Mouse (Mus musculus) hindbrain, embryonic 16.5 days (tissue): ENCODE results near the gene Gtse1. TPM values are rescaled to one million over a fixed set of nuclear protein-coding genes. Genes with fewer than 3 reads are reported as not detected.

Experiments
- ATAC-seq: fragments of 200-750 bp; cut with Nextera tagmentation; 2 replicates; pipeline ENCODE4 v1.8.0; 2017; ENCODE audit warnings: moderate TSS enrichment, moderate library complexity
- H3K27ac ChIP-seq: fragments of 300-500 bp; sonication (generic); 2 replicates; pipeline ENCODE4 v1.5.1; 2014; ENCODE audit warnings: low read depth, mild to moderate bottlenecking, control low read depth, low read length, moderate library complexity
- H3K27me3 ChIP-seq: fragments of 300-500 bp; sonication (generic); replicated peaks from 2 replicates; pipeline ENCODE4 v1.6.1; 2014; ENCODE audit warnings: low read length; ENCODE audit not compliant: control insufficient read depth, insufficient read depth
- H3K36me3 ChIP-seq: fragments of 300-500 bp; sonication (generic); 2 replicates; pipeline ENCODE4 v1.6.1; 2014; ENCODE audit warnings: mild to moderate bottlenecking, low read length, moderate library complexity, mixed read lengths; ENCODE audit not compliant: control insufficient read depth, insufficient read depth
- H3K4me1 ChIP-seq: fragments of 300-500 bp; sonication (generic); 2 replicates; pipeline ENCODE4 v1.6.1; 2014; ENCODE audit warnings: low read depth, low read length; ENCODE audit not compliant: control insufficient read depth, insufficient read depth
- H3K4me2 ChIP-seq: fragments of 300-500 bp; sonication (generic); 2 replicates; pipeline ENCODE4 v1.6.1; 2014; ENCODE audit warnings: mild to moderate bottlenecking, low read length, control low read depth, moderate library complexity
- H3K4me3 ChIP-seq: fragments of 300-500 bp; sonication (generic); 2 replicates; pipeline ENCODE4 v1.5.1; 2014; ENCODE audit warnings: mild to moderate bottlenecking, low read length, control low read depth, moderate library complexity
- H3K9ac ChIP-seq: fragments of 300-500 bp; sonication (generic); 2 replicates; pipeline ENCODE4 v1.6.1; 2014; ENCODE audit warnings: low read depth, mild to moderate bottlenecking, control low read depth, low read length, moderate library complexity
- H3K9me3 ChIP-seq: fragments of 300-500 bp; sonication (generic); 2 replicates; pipeline ENCODE4 v1.6.1; 2014; ENCODE audit warnings: mild to moderate bottlenecking, low read length, moderate library complexity; ENCODE audit not compliant: control insufficient read depth
- WGBS: fragments of 180-500 bp; shearing (Covaris S2); extraction: QIAGEN DNeasy Blood & Tissue Kit; methylation state at CpG from one replicate; pipeline ENCODE4 v1.1.7; 2014; 5-methylcytosine and 5-hydroxymethylcytosine counted together
- polyA plus RNA-seq: library from polyadenylated mRNA; unstranded; fragments of >200 nt; fragmentation: Nextera tagmentation; extraction: Ambion mirVana; gene quantifications from 2 replicates; pipeline ENCODE4 v1.2.1, GENCODE M21; 2015

The Gtse1 gene
- polyA plus RNA-seq = 6.2 and 8.3 TPM in 2 replicates

DNA sequence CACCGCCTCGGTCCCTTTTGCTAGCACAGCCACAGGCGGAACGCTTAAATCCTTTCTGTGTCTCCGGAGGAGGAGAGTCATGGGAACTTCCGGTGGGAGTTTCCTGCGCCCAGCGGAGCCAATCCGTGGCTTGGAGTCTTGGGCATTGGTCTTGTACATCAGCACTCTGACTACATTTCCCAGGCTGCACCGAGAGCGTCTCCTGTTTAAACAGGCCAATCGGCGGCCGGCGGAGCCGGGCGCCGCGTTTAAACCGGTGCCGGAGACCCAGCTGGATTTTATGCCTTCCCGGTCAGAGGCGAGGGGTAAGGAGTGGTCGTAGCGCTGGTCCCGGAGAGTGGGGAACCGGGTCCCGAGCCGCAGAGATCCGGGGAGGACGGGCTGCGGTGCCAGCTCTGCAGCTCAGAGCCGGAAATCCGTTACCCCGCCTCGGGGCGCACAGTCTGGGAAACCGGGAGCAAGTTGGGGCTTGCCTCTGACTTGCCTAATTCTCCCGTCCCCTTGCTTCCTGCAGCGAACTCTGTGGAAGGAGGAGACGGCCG, at the start of gene Gtse1:
Gene Gtse1, plus strand, starts transcription at position 256 of the 542 bp plus-strand sequence.
- no peaks in the 10 kb centered on the region for H3K36me3 ChIP-seq
- peak within 1 kb of the TSS; percentile 83 for H3K27ac ChIP-seq
- under 1% methylated on average over 42 of the region's 42 CpGs for WGBS
- H3K4me2 ChIP-seq = peak within 1 kb of the TSS; percentile 78
- ATAC-seq = peak; percentile 99
- no peaks in the 10 kb centered on the region for H3K27me3 ChIP-seq
- H3K4me1 ChIP-seq = peaks cover 16% of the 10 kb centered on the region
- H3K9me3 ChIP-seq = no peaks in the 10 kb centered on the region
- peak within 1 kb of the TSS; percentile 83 for H3K9ac ChIP-seq
- peak within 1 kb of the TSS; percentile 56 for H3K4me3 ChIP-seq

DNA sequence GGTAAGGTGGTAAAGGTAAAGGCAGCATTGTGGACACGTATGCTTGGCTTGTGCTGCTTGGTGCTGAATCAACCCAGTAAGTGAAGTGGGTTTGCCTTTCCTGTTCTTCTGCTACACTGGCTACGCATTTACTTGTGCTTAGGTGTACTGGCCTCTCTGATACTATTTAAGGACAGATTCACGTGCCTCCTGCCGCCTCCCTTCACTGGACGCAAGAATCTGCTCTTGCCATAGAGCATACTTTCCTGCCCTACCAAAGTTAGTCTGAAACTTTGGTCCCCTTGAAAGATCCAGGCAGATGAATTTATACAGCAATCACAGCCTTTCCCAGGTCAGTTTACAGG, 49.1 kb upstream of the Gtse1 start:
- H3K27me3 ChIP-seq = no peaks in the 10 kb centered on the region
- no peak overlapping the region; the same call in 1 of the 2 replicates for H3K27ac ChIP-seq
- H3K4me3 ChIP-seq = peak overlapping the region; percentile 82
- H3K9me3 ChIP-seq = no peaks in the 10 kb centered on the region
- peak overlapping the region; percentile 93 for H3K9ac ChIP-seq
- ATAC-seq = no peak
- H3K36me3 ChIP-seq = no peaks in the 10 kb centered on the region
- 79% methylated on average over 5 of the region's 5 CpGs for WGBS
- H3K4me1 ChIP-seq = peaks cover 12% of the 10 kb centered on the region
- peak overlapping the region; percentile 72 for H3K4me2 ChIP-seq

DNA sequence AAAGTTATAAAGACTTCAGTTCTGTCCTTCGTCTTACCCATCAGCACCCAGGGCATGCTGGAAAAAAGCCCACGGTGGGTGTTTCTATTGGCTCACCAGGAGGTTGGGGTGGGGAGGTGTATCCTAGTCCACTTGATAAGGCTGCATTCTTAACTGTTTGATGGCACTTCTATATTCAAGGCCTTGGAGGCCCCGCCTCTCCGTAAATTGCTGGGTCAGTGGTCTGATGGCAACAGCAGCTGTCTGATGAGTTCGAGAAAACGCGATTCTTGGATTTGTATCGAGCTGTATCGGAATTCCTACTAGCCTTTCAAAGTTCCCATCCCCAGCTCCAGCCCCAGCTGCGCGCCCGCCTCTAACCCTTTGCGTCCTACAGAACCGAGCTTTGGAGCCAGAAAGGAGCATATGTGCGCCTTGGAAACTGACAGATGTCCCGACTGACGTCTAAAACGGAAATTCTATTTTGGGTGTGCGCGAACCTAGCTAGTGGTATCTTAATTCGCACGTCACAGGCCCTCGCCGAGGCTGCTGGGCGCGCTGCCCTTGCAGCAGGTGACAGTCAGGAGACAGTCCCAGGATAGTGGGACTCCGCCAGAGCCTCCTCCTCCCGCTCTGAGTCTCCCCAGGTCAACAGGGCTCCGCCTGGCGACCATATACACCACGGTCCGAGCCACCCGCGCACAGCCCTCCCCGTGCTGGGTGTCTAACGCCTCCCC, 48.6 kb upstream of the Gtse1 start:
- 3% methylated on average over 36 of the region's 36 CpGs for WGBS

DNA sequence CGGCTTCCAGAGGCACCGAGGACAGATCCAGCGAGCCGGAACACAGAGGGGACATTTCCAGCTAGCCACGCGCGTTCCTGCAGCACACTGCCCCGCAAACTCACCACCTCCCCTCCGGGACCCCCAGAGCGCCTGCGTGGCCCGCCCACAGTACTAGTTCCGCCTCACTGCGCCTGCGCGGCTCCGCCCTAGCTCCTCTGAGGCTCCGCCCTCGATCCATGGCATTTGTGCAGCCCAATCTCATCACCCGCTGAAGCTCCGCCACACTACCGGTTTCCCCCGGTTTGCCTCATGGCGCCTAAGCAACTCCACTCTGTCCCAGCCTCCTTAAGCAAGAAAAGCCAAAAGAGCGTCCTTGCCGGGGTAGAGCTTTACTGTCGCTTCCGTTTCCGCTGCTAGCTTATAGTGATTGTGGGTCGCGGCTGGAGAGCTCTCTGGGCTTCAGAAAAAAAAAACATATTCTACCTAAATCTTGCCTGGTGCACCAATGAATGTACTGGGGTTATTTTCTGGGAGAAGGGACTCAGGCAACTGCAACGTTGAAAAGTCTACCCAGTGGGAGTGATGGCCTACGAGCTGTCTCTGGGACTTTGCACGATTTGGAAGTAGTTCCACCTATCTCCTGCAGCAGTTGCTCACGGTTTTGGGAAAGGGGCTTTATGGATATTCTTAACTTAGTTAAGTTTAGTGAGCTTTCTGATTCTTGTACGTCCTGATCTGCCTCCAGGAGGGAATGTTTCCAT, 47.8 kb upstream of the Gtse1 start, which contains the start of gene Cdpf1:
Gene Cdpf1, minus strand, starts transcription at position 163 of the 743 bp plus-strand sequence.
- peak within 1 kb of the TSS; percentile 94 for H3K27ac ChIP-seq
- 2% methylated on average over 35 of the region's 36 CpGs for WGBS

More for the DNA sequence above, 48.6 kb upstream of the Gtse1 start:
- Histone ChIP-seq H3K4me2 (peak overlapping the region; percentile 72), H3K27ac (peak overlapping the region; percentile 94), H3K27me3 (no peaks in the 10 kb centered on the region), H3K9me3 (no peaks in the 10 kb centered on the region), H3K9ac (peak overlapping the region; percentile 93), H3K4me3 (peak overlapping the region; percentile 82), H3K36me3 (no peaks in the 10 kb centered on the region), H3K4me1 (peaks cover 12% of the 10 kb centered on the region)
- peak; percentile 94 for ATAC-seq

DNA sequence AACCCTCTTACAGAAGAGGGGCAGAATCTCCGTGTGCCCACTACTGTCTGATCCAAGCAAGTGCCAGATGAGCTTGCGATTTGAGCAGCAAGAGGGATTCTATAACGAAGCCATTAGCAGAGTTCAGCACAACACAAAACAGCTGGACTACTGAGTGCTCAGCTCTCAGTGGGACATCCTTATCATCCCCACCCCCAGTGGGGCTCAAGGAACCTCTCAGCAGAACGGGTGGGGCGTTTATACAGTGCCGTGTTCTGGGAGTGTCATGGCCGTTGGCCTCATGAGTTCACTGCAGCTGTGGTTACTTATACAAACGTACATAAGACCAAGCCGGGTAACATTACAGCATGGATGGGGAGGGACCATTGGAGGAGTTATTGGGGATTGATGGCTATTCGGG, 46.1 kb upstream of the Gtse1 start:
- WGBS = 74% methylated on average over 10 of the region's 10 CpGs

More for the DNA sequence above, 47.8 kb upstream of the Gtse1 start, which contains the start of gene Cdpf1:
- Histone ChIP-seq H3K9ac (peak within 1 kb of the TSS; percentile 93), H3K4me2 (peak within 1 kb of the TSS; percentile 72), H3K27me3 (no peaks in the 10 kb centered on the region), H3K9me3 (no peaks in the 10 kb centered on the region), H3K4me1 (peaks cover 12% of the 10 kb centered on the region), H3K4me3 (peak within 1 kb of the TSS; percentile 82), H3K36me3 (no peaks in the 10 kb centered on the region)
- peak; percentile 97 for ATAC-seq

DNA sequence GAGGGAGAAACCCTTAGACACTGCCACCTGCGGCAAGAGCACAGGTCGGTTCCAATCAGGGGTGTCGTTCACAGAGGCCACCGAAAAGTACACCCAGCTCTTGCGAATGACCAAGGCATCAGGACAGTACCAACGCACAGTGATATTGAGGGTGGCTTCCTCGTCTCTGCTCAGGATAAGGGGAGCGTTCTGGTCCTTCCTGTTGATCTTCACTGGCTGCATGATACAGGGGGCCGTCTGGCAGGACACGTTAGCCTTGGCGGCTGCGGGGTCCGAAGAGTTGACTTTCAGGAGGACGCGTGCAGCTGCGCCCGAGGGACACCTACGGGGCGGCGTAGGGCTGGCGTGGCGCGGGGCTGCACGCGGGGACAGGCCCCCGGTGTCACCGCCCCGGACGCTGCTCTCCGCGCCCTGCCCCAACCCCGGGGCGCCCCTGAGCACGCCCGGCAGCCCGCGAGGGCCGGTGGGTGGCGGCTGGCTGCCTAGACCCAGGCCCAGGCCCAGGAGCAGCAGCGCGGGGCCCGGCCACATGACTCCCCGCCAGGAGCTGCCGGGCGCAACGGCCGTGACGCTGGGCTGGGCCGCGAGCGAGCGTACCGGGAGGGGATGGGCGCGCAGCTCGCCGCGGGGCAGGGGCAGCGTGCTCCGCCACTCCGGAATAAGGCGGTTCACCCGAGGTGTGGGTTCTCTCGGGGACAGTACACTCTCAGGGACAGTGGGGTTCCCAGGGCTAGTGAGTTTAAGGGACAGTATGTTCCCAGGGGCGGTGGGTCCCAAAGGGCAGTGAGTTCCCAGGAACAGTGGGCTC, 38.1 kb upstream of the Gtse1 start, which contains the start of gene Pkdrej:
Gene Pkdrej, minus strand, starts transcription at position 532 of the 808 bp plus-strand sequence.
- Histone ChIP-seq H3K4me3 (peak within 1 kb of the TSS; percentile 57), H3K27ac (peak within 1 kb of the TSS; percentile 12; the same call in 1 of the 2 replicates), H3K9ac (peak within 1 kb of the TSS; percentile 79), H3K9me3 (no peaks in the 10 kb centered on the region; the same call in 1 of the 2 replicates), H3K27me3 (peaks cover 8% of the 10 kb centered on the region; the same call in 1 of the 2 replicates), H3K4me1 (peaks cover 5% of the 10 kb centered on the region), H3K4me2 (peak within 1 kb of the TSS; percentile 97), H3K36me3 (no peaks in the 10 kb centered on the region)
- ATAC-seq = peak; percentile 72
- WGBS = 2% methylated on average over 54 of the region's 65 CpGs

More for the DNA sequence above, 46.1 kb upstream of the Gtse1 start:
- ATAC-seq = no peak
- H3K27ac ChIP-seq = no peak overlapping the region
- no peaks in the 10 kb centered on the region; the same call in 1 of the 2 replicates for H3K9me3 ChIP-seq
- no peak overlapping the region for H3K9ac ChIP-seq
- H3K4me2 ChIP-seq = no peak overlapping the region
- H3K27me3 ChIP-seq = no peaks in the 10 kb centered on the region
- peaks cover 12% of the 10 kb centered on the region for H3K4me1 ChIP-seq
- H3K4me3 ChIP-seq = no peak overlapping the region
- no peaks in the 10 kb centered on the region for H3K36me3 ChIP-seq

DNA sequence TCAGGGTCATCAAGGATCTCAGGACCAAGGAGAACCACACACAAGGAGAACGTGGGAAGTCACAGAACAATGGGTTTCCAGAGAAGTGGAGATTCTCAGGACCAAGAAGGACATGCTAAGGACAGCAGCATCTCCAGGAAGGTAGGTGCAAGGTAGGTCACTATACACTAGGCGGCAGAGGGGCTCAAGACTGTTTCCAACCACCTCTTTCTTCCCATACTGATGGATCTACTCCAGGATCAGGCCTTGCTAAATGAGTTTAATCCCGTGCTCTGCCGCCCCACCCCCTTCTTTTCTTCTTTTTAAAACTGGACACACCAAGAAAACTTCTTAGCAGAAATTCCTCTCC, 37.6 kb upstream of the Gtse1 start:
- Histone ChIP-seq H3K4me1 (peaks cover 5% of the 10 kb centered on the region), H3K27ac (no peak overlapping the region), H3K4me3 (peak overlapping the region; percentile 57), H3K9ac (peak overlapping the region; percentile 79), H3K36me3 (no peaks in the 10 kb centered on the region), H3K4me2 (peak overlapping the region; percentile 97), H3K27me3 (peaks cover 8% of the 10 kb centered on the region; the same call in 1 of the 2 replicates), H3K9me3 (no peaks in the 10 kb centered on the region; the same call in 1 of the 2 replicates)
- 24% methylated on average over 4 of the region's 4 CpGs for WGBS
- peak; percentile 58; the same call in 1 of the 2 replicates for ATAC-seq

DNA sequence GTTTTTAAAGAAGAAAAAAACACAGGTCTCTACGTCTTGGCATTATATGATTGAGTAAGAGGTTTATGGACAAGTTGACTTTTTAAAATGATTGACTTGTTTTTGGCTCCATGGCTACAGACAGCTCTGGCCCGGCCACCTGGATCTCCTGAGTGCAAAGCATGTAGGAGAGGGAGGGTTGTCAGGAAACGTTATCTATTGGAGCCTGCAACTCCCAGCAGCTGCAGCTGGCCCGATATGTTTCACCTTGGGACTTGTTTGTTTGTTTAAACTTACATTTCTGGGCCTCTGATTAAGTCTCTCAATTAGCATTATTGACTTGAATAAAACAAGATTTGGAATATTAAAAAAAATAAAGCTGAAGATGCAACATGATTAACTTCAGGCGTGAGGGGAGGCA, 32.9 kb upstream of the Gtse1 start:
- Histone ChIP-seq H3K9ac (no peak overlapping the region), H3K4me2 (no peak overlapping the region), H3K27ac (no peak overlapping the region), H3K4me3 (no peak overlapping the region), H3K9me3 (no peaks in the 10 kb centered on the region), H3K27me3 (no peaks in the 10 kb centered on the region; the same call in 1 of the 2 replicates), H3K36me3 (no peaks in the 10 kb centered on the region), H3K4me1 (peaks cover 4% of the 10 kb centered on the region)
- no peak for ATAC-seq
- WGBS = 75% methylated on average over 5 of the region's 5 CpGs
